Mouse (Mus musculus) spleen, postnatal 10 days (tissue): ENCODE measurements around the gene Ranbp1.
A peak's percentile ranks its signal among the peaks of the same experiment; 100 is the strongest.
"Not testable (repeated sequence)": the region's sequence is repeated elsewhere in the genome, so short reads cannot be mapped to it uniquely, and the experiment has no call there.

Experiments used
- DNase-seq, 2 experiments: peaks; one replicate each; pipeline ENCODE4 v3.0.0; 2021 to 2022; ENCODE audit warnings: low spot score in 2 of 2

Ranbp1 gene

GRCm38 (mm10) chr16:18203430-18204091, 45.0 kb downstream of the Ranbp1 start:
- DNase-seq: no peak

DNA sequence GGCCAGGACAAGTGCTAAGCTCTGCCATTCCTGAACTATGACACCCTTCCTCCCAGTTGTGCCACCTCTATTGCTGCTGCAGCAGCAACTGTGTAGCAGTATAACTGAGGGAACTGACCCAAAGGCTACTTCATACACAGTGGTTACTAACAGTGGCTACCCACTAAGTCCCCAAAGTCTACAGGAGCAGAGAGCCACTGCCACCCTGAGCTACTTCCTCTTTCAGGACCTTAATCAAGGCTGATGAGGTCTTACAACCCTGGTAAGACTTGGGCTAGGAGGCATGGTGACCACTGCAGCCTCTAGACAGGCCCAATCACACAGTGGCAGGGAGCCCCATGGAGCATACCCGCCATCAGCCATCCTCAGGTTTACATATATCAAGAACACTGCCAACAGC, 46.5 kb downstream of the Ranbp1 start:
- no peak for DNase-seq

- DNase-seq: no peak
These were observed 46.9 kb downstream of the Ranbp1 start for GRCm38 (mm10) chr16:18201620-18202019.

DNA sequence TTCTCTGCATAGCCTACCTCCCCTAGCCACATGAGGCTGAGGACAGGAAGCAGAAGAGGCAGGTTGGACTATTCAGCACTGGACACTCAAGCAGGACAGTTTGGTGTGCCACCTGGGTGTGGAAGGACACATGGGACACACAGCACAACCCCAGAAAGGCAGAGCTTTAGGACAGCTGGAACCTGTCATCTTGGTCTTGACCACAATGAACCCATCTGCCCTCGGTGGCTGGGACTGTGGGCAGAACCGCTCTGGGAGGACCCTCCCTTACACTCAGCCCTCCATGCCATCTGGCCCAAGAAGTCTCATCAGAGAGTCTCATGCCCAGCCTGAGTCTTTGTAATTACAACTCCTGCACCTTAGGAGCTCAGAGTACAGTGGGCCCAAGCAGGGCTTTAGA, 48.5 kb downstream of the Ranbp1 start:
- DNase-seq: no peak

GRCm38 (mm10) chr16:18198365-18199098, 50.0 kb downstream of the Ranbp1 start:
- no peak for DNase-seq

GRCm38 (mm10) chr16:18197881-18198280, 50.7 kb downstream of the Ranbp1 start:
- no peak for DNase-seq

GRCm38 (mm10) chr16:18195561-18195960, 53.0 kb downstream of the Ranbp1 start:
- DNase-seq: not testable (repeated sequence)

DNA sequence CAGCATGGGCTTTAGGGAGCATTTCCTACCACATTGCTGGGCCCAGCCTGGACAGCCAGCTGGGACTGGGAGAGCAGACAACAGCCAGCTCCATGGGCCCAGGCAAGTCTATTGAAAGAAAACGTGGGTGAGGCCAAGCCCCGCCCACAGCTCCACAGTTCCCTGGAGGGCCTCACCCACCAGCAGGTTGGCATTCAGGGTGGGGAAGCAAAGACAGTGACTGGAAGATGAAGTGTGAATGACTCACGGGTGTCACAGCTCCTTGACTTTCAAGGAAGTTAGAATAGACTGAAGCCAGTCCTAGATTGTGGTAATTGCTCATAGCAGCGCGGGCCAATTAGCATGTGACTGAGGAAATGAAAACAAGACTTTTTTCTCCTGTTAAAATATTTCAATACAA, 53.5 kb downstream of the Ranbp1 start:
- DNase-seq: peak in 1 of 2 experiments; percentile 31

GRCm38 (mm10) chr16:18194208-18194985, 54.1 kb downstream of the Ranbp1 start:
- DNase-seq: no peak

DNA sequence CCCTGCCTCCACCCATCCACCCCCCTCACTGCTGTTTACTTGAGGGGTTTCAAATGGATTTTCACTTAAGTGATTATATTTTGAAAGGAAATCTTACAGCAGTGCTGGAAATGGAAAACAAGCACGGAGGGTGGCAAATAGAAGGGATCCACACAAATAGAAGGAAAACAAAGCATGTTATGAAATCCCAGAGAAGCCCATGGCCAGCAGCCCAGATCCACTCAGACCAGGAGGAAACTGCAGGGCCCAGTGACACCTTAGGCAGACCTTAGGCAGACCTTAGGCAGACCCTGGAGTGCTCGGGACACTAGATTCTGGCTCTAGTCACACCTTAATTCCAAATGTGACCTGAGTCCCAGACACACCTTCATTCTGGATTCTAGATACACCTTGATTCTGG, 57.5 kb downstream of the Ranbp1 start:
- DNase-seq: no peak
